Mouse (Mus musculus) liver, embryonic 16.5 days (tissue): ENCODE measurements around the gene Mtmr3. TPM values are rescaled to one million over a fixed set of nuclear protein-coding genes. Genes with fewer than 3 reads are reported as not detected.

Experiments used
- ATAC-seq: fragments of 200-750 bp; cut with Nextera tagmentation; 2 replicates; pipeline ENCODE4 v1.8.0; 2017; ENCODE audit warnings: low read depth, mild to moderate bottlenecking, moderate number of reproducible peaks, moderate library complexity
- H3K27ac ChIP-seq: fragments of 300-500 bp; sonication (generic); 2 replicates; pipeline ENCODE4 v1.5.1; 2014; ENCODE audit warnings: mild to moderate bottlenecking, low read length
- H3K27me3 ChIP-seq: fragments of 300-500 bp; sonication (generic); 2 replicates; pipeline ENCODE4 v1.6.1; 2014; ENCODE audit warnings: low read depth, low read length, mixed read lengths; ENCODE audit not compliant: control insufficient read depth, insufficient read depth
- H3K36me3 ChIP-seq: fragments of 300-500 bp; sonication (generic); 2 replicates; pipeline ENCODE4 v1.6.1; 2014; ENCODE audit warnings: mild to moderate bottlenecking; ENCODE audit not compliant: control insufficient read depth, insufficient read depth
- H3K4me1 ChIP-seq: fragments of 300-500 bp; sonication (generic); 2 replicates; pipeline ENCODE4 v1.6.1; 2014; ENCODE audit warnings: low read depth, low read length, mixed read lengths; ENCODE audit not compliant: control insufficient read depth
- H3K4me2 ChIP-seq: fragments of 300-500 bp; sonication (generic); 2 replicates; pipeline ENCODE4 v1.6.1; 2014; ENCODE audit warnings: low read depth, low read length, mixed read lengths
- H3K4me3 ChIP-seq: fragments of 300-500 bp; sonication (generic); 2 replicates; pipeline ENCODE4 v1.5.1; 2014; ENCODE audit warnings: low read depth, mild to moderate bottlenecking, low read length
- H3K9ac ChIP-seq: fragments of 300-500 bp; sonication (generic); 2 replicates; pipeline ENCODE4 v1.6.1; 2014; ENCODE audit warnings: low read depth, low read length
- H3K9me3 ChIP-seq: fragments of 300-500 bp; sonication (generic); replicated peaks from 2 replicates; pipeline ENCODE4 v1.6.1; 2016; ENCODE audit warnings: low read length; ENCODE audit not compliant: control insufficient read depth
- WGBS: fragments of 180-500 bp; shearing (Covaris S2); extraction: QIAGEN DNeasy Blood & Tissue Kit; methylation state at CpG from one replicate; pipeline ENCODE4 v1.1.7; 2014; ENCODE audit not compliant: insufficient replicate concordance; 5-methylcytosine and 5-hydroxymethylcytosine counted together
- polyA plus RNA-seq: library from polyadenylated mRNA; unstranded; fragments of >200 nt; fragmentation: Nextera tagmentation; extraction: Ambion mirVana; gene quantifications from 2 replicates; pipeline ENCODE4 v1.2.1, GENCODE M21; 2015

Mtmr3 gene
- polyA plus RNA-seq, 1 experiment from 2014 or later: 36.5 TPM

GRCm38 (mm10) chr11:4507421-4507820, 87.2 kb downstream of the Mtmr3 start:
- ATAC-seq: no peak
- Histone ChIP-seq H3K27me3 (no peaks in the 10 kb centered on the region), H3K9me3 (no peaks in the 10 kb centered on the region), H3K27ac (no peak overlapping the region), H3K4me1 (no peaks in the 10 kb centered on the region; the same call in 1 of the 2 replicates), H3K9ac (no peak overlapping the region), H3K4me3 (no peak overlapping the region), H3K36me3 (peaks cover 46% of the 10 kb centered on the region), H3K4me2 (no peak overlapping the region)
- 90% methylated on average over 2 of the region's 2 CpGs for WGBS

- H3K4me1 ChIP-seq: no peaks in the 10 kb centered on the region
- no peak overlapping the region for H3K4me2 ChIP-seq
- WGBS: 86% methylated on average over 2 of the region's 2 CpGs
- H3K27ac ChIP-seq: no peak overlapping the region
- no peak for ATAC-seq
- H3K9me3 ChIP-seq: no peaks in the 10 kb centered on the region
- H3K27me3 ChIP-seq: no peaks in the 10 kb centered on the region
- no peak overlapping the region for H3K4me3 ChIP-seq
- peaks cover 47% of the 10 kb centered on the region for H3K36me3 ChIP-seq
- H3K9ac ChIP-seq: no peak overlapping the region
Measured at GRCm38 (mm10) chr11:4506486-4506885, 88.2 kb downstream of the Mtmr3 start.

GRCm38 (mm10) chr11:4502206-4502605, 92.5 kb downstream of the Mtmr3 start:
- Histone ChIP-seq H3K4me2 (no peak overlapping the region), H3K36me3 (peaks cover 46% of the 10 kb centered on the region), H3K4me3 (no peak overlapping the region), H3K9me3 (no peaks in the 10 kb centered on the region), H3K4me1 (no peaks in the 10 kb centered on the region), H3K27me3 (no peaks in the 10 kb centered on the region), H3K9ac (no peak overlapping the region), H3K27ac (no peak overlapping the region)
- WGBS: 62% methylated on average over 2 of the region's 2 CpGs
- ATAC-seq: no peak

- Histone ChIP-seq H3K9me3 (no peaks in the 10 kb centered on the region), H3K9ac (no peak overlapping the region), H3K27me3 (no peaks in the 10 kb centered on the region), H3K4me1 (no peaks in the 10 kb centered on the region), H3K27ac (no peak overlapping the region), H3K4me3 (no peak overlapping the region), H3K4me2 (no peak overlapping the region), H3K36me3 (peaks cover 46% of the 10 kb centered on the region)
- WGBS: 86% methylated on average over 4 of the region's 4 CpGs
- ATAC-seq: no peak
Measured at GRCm38 (mm10) chr11:4500826-4501225, 93.8 kb downstream of the Mtmr3 start.

GRCm38 (mm10) chr11:4500261-4500660, 94.4 kb downstream of the Mtmr3 start:
- 100% methylated on average over 1 of the region's 1 CpGs for WGBS
- no peak for ATAC-seq
- no peaks in the 10 kb centered on the region for H3K27me3 ChIP-seq
- H3K4me1 ChIP-seq: no peaks in the 10 kb centered on the region
- H3K27ac ChIP-seq: no peak overlapping the region
- peaks cover 45% of the 10 kb centered on the region for H3K36me3 ChIP-seq
- H3K9me3 ChIP-seq: no peaks in the 10 kb centered on the region
- no peak overlapping the region for H3K9ac ChIP-seq
- H3K4me3 ChIP-seq: no peak overlapping the region
- no peak overlapping the region for H3K4me2 ChIP-seq

- Histone ChIP-seq H3K4me2 (no peak overlapping the region), H3K4me1 (no peaks in the 10 kb centered on the region), H3K4me3 (no peak overlapping the region), H3K36me3 (peaks cover 45% of the 10 kb centered on the region), H3K9ac (no peak overlapping the region), H3K27me3 (no peaks in the 10 kb centered on the region), H3K9me3 (no peaks in the 10 kb centered on the region), H3K27ac (no peak overlapping the region)
- ATAC-seq: no peak
- WGBS: 90% methylated on average over 2 of the region's 2 CpGs
Measured at GRCm38 (mm10) chr11:4499456-4499855, 95.2 kb downstream of the Mtmr3 start.

- H3K9ac ChIP-seq: no peak overlapping the region
- no peaks in the 10 kb centered on the region for H3K4me1 ChIP-seq
- 93% methylated on average over 9 of the region's 9 CpGs for WGBS
- peaks cover 42% of the 10 kb centered on the region for H3K36me3 ChIP-seq
- no peak overlapping the region for H3K27ac ChIP-seq
- H3K4me3 ChIP-seq: no peak overlapping the region
- H3K4me2 ChIP-seq: no peak overlapping the region
- no peak for ATAC-seq
- H3K9me3 ChIP-seq: no peaks in the 10 kb centered on the region
- H3K27me3 ChIP-seq: no peaks in the 10 kb centered on the region
Measured at GRCm38 (mm10) chr11:4498774-4499173, 95.9 kb downstream of the Mtmr3 start.

GRCm38 (mm10) chr11:4497501-4498118, 97.1 kb downstream of the Mtmr3 start:
- H3K4me3 ChIP-seq: no peak overlapping the region
- no peaks in the 10 kb centered on the region for H3K9me3 ChIP-seq
- no peak for ATAC-seq
- peaks cover 47% of the 10 kb centered on the region for H3K36me3 ChIP-seq
- no peaks in the 10 kb centered on the region for H3K4me1 ChIP-seq
- H3K27me3 ChIP-seq: no peaks in the 10 kb centered on the region
- no peak overlapping the region for H3K9ac ChIP-seq
- no peak overlapping the region for H3K27ac ChIP-seq
- no peak overlapping the region for H3K4me2 ChIP-seq
- 73% methylated on average over 10 of the region's 10 CpGs for WGBS

- ATAC-seq: no peak
- no peaks in the 10 kb centered on the region for H3K4me1 ChIP-seq
- peaks cover 63% of the 10 kb centered on the region for H3K36me3 ChIP-seq
- 88% methylated on average over 4 of the region's 4 CpGs for WGBS
- H3K27me3 ChIP-seq: no peaks in the 10 kb centered on the region
- H3K4me2 ChIP-seq: no peak overlapping the region
- H3K27ac ChIP-seq: no peak overlapping the region
- H3K9ac ChIP-seq: no peak overlapping the region
- no peak overlapping the region for H3K4me3 ChIP-seq
- no peaks in the 10 kb centered on the region for H3K9me3 ChIP-seq
Measured at GRCm38 (mm10) chr11:4495021-4495540, 99.6 kb downstream of the Mtmr3 start.
